Mouse (Mus musculus): ENCODE results near the gene Cisd3. TPM values are rescaled to one million over a fixed set of nuclear protein-coding genes. Genes with fewer than 3 reads are reported as not detected.

Cisd3 gene
- total RNA-seq, 1 experiment from 2014 or later, result 2.8 TPM

DNA sequence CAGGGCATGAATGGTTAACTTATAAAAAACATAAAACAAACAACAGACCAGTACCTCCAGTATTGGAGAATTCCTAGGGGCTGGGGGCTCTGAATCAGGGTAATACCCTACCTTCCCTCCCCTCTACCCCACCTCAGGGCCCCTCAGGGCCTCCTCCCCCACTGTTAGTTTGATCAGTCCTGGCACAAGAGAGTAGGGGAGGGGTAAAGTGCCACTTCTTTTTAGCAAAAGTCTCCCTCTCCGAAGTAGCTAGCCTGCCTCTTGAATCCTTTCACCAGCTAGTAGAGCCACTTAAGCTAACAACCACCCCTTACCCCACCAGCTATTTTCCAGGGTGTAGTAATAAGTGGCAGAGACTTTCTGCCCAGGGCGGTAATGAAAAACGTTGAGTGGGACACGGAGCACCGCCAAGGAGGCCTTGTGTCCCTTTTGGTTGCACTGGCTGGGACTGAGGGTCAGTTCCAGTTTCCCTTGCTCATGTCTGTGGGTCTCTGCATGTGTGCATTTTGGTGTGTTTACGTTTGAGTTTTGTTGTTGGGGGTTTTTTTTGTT, 3.0 kb upstream of the Cisd3 start:
- ATAC-seq (replicated peaks; ENCODE audit: low read depth, poor library complexity, severe bottlenecking), result no peak

DNA sequence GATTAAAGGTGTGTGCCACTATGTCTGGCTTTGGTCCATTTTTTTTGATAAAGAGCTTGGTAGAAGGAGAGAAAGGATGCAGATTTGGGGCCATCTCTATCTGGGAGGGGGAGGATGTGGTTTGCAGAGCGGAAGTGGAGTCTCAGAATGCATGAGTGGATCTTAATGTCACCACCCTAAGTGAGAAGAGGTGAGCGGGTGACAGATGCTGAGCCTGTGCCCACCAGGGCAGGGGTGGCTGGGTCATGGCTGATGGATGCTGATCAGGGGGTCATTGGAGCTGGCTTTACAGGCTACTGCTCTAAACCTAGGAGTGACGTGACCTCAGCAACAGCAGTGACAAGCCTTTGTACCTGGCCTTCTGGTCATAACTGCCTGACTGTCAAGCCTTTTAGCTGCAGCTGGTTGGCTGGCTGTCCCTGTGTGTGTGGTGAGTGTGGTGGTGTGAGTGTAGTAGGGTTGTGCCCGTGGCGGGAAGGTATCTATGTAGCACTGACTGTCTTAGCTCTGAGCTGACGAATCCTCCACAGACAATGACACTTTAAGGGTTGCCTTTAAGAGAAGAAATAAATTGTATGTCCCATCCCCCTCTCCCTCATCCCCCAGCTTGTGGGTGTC, 1.5 kb upstream of the Cisd3 start:
- peak; percentile 49; the same call in 1 of the 2 replicates for ATAC-seq (replicated peaks; ENCODE audit: low read depth, poor library complexity, severe bottlenecking)

DNA sequence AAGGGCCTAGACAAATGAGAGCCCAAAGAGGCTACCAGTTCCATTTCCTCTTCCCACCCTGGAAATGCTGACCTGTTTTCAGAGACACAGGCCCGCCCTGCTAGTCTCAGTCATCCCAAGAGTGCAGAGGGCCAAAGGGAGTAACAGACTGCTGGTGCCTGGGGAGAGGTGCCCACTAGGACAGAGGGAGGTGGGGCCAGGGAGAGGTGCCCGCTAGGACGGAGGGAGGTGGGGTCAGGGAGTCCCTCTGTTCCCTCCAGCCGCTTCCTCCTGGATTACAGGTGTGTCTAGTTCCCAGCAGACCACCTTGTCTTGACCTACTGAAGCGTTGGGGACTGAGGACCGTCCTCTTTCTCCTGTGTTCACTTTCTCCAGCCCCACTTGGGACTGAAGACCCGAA, 860 bp upstream of the Cisd3 start:
- no peak for ATAC-seq (replicated peaks; ENCODE audit: low read depth, poor library complexity, severe bottlenecking)

DNA sequence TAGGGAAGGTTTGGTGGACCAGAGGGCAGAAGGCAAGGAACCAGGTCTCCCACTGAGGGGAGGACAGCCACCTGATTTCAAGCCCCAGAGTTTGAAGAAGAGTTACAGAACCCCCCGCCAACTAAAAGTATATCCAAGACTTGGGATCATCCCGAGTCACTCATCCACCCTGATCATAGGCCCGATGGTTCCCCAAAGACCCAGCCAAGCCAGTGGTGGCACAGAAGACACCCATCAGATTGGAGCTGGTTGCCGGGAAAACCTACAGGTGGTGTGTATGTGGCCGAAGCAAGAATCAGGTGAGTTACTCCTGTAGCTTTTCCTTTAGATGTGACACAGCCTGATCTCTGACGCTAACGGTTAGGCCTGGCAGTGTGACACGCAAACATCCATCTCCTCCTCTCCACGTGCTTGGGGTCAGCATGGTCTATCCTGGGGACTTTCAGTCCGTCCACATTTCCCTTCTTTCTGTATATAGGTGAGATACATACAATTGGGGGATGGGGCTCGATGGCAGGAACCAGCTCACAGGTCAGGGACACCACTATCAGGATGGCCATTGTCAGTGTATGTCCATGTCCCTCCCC, 789 bp downstream of the Cisd3 start:
- no peak for ATAC-seq (replicated peaks; ENCODE audit: low read depth, poor library complexity, severe bottlenecking)

DNA sequence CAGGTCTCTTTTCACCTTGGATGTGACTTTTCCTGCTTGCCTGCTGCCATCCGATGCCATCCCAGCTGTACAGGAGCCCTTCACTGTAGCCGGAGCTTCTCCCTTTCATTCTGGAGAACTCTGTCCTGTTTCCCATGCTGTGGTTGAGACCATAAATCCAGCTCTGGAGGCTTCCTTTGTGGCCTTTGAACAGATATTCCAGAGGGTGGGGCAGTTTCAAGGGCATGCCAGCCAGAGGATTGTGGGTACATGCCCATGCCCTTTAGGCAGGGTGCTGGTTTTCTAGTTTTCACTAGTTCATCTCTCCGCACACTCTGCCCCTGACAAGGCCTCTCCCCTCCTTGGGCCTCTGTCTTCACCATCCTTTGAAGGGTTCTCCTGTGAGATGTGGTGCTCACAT, 1.4 kb downstream of the Cisd3 start:
- ATAC-seq (replicated peaks; ENCODE audit: low read depth, poor library complexity, severe bottlenecking), result no peak

DNA sequence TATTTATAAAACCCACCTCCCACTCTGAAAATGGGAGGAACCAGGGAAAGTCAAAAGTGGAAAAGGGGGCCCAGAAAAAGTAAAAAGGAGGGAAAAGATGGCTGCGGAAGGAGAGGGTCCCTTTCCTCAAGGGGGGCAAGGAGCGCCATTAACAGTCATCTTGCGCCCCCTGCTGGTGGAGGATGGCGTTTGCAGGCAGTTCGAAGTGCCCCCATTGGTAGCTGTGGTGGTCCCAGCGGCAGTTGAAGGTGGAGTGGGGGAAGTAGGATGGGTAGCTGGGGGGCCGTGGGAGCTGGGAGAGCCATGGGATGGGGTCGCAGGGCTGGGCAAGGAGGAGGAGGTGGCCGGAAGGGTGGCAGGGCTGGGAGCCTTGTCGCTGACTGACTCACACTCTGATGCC, 4.2 kb downstream of the Cisd3 start:
- peak; percentile 59; the same call in 1 of the 2 replicates for ATAC-seq (replicated peaks; ENCODE audit: low read depth, poor library complexity, severe bottlenecking)

DNA sequence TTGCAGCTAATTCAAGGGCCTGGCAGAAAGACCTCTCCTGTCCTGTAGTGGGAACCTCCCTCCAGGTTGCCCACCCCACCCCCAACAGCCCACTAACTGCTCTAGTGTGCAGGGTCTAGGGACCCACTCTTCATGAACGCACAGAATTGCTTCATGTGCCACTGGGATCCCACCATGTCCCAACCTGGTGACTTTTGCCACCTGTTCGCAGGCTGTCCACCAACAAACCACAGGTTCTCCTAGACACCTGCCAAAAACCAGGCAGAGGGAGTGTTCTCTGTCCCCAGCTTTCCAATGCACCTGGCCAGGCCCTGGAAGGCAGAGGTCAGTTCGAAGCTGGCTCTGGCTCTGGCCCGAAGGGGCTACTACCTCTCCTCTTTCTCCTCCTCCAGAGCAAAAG, 8.8 kb downstream of the Cisd3 start:
- no peak for ATAC-seq (replicated peaks; ENCODE audit: low read depth, poor library complexity, severe bottlenecking)

DNA sequence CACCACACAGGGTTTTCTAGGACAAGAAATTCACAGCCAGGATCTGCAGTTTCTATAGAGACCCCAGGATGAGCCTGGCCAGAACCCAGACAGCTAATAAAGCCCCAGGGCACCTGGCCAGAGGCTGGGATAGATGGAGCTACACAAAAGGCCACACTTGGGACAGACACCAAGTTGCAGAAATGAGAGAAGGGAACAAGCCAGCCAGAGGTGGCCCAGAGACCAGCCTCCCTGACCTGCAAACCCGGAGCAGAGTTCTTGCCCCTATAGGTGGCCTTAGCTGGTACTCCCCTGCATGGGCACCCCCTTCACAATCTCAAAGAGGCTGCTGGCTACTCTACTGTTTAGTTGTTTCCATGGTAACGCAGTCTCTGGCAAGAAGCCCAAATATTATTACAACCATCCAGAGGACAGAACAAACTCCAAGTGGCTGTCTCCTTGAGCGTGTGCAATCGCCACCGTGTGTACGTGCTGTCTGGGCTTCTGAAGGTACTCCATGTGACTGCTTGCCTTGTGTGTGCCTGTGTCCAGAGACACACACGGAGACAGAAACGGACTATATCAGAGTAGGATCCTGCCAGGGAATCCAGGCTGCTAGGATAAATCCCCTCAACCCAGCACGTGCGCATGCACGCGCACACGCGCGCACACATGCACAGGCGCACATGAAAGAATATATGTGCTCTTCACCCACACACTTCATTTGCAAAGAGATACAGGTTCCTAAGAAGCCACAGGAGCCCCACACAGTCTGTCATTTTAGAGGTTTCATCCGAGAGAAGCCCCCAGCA, 9.5 kb downstream of the Cisd3 start:
- ATAC-seq (replicated peaks; ENCODE audit: low read depth, poor library complexity, severe bottlenecking), result no peak

DNA sequence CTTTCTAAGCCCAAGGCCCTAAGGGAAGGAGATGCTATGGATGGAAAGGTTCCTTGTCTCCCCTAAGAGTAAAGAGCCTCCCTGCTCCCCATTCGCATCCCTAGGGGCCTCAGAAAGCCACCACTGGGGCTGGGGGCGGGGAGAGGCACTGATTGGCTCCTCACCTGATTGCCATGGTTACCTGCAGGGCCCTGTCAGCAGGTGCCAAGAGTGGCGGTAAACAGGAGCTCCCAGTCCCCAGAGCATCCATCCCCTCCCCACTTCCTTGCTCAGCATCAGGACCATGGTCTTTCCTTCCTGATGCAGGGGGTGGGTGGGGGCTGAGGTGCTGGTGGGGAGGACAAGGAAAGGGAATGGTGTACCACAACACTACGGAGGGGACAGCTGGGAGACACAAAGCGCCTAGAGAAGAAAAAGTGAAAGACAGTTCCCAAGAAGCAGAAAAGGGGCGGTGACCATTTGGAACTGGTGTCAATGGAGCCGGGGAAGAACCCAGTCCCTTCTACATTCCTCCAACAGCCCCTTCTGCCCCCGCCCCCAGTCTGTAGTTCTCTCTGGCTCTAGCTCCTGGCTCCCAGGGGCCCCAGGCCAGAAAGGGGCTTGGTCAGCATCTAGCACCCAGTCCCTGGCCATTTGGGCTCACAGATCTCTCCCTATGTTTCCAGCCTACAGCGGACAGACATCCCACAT, 10.2 kb downstream of the Cisd3 start:
- ATAC-seq (replicated peaks; ENCODE audit: low read depth, poor library complexity, severe bottlenecking), result no peak

DNA sequence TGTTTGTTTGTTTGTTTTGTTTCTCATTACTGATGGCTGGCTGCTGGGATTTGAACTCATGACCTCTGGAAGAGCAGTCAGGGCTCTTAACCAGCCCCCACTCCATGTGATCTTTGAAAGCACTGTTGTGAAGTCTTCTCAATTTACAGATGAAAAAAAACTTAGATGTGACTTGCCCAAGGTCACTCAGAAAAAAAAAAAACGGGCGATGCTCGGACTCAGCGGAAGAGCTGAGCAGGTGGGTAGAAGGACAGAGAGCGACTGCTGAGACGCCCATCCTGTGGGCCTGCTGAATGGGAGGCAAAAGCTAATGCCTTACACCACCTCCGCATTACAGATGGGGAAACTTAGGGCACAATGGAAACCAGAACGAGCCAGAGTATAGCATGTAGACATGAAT, 11.0 kb downstream of the Cisd3 start:
- ATAC-seq (replicated peaks; ENCODE audit: low read depth, poor library complexity, severe bottlenecking), result no peak

DNA sequence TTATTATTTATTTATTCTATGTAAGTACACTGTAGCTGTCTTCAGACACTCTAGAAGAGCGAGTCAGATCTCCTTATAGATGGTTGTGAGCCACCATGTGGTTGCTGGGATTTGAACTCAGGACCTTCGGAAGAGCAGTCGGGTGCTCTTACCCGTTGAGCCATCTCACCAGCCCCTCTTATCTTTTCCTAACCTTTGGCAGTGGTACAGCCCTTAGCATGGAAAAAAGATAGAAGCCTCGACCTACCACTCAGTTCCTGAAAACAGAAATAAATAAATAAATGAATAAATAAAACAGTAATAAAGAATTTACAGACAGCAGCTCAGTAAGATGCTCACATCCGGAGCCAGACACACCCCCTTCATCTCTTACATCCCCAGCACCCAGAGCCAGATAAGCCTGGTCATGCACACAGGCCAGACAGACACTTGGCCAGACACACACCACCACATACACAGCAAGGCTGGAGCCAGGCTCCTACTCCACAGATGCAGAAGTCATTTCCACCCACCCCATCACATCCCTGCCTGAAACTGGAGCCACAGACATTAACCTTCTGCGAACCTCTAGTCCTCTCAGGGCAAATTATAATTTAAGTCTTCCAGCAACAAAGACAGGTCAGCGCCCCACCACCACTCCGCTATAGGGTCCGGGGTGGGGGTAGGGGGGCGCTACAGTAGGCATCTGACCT, 11.7 kb downstream of the Cisd3 start:
- no peak for ATAC-seq (replicated peaks; ENCODE audit: low read depth, poor library complexity, severe bottlenecking)

DNA sequence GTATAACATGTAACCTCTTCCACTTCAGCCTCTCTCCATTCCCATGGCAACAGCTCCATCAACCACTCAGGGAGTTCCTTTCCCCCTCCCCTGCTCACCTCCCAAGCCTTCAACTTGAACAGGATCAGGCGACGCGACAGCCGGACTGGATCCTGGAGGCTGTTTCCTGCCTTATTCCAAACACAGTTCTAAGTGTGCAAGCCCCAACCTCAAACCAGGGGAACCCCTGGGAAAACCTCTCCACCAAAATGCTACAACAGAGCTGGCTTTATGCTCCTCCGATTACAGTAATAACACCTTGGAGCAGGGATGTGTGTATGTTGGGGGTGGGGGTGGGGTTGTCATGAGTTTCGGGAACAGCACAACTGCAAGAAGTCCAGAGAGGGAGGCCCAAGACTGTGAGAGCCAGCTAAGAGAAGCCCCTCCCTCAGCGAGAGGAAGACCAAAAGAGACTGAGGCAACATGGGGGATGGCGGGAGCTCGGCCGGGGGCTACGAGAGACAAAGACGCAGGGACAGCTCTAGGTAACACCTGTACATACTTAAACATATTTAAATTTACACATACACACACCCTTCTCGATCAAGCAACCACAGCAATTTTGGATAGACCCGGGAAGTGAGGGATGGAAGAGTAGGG, 12.4 kb downstream of the Cisd3 start:
- ATAC-seq (replicated peaks; ENCODE audit: low read depth, poor library complexity, severe bottlenecking), result no peak

DNA sequence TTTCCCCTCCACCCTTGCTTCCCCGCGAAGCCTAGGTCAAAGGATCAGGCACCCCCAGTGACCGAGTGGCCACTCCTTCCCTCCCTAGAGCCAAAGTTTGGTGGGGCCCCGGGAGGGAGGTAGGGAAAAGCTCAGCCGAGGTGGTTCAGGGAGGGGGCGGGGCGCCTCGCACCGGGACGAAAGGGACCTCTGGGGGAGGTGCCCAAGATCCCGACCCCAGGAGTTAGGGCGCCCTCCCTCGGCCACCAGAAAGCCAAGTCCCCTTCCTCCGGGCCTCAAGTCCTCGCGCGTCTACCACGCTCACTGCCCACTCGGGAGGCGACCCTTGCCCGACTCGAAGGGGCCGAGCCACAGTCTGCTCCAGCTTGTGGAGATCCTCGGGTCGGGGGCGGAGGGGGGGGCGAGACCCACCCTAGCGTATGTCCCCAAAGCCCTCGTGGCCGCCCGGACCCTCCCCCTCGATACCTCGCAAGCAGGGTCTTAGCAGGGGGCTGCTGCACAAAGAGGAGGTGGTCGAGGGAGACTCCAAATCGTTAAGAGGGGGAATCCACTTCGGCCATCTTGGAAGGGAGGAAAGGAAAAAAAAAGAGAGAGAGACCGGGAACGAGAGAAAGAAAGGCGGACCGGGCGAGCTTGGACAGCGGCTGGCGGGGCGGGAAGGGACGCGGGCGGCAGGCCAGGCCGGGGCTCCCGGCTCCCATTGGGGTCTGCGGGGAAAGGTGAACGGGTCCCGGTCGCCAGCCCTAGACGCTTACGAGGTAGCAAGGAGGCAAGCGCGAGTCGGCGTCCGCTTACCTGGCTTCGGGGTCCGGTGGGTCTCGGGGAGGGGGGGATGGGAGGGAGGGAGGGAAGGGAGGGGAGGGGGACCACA, 13.3 kb downstream of the Cisd3 start:
- ATAC-seq (replicated peaks; ENCODE audit: low read depth, poor library complexity, severe bottlenecking), result no peak

DNA sequence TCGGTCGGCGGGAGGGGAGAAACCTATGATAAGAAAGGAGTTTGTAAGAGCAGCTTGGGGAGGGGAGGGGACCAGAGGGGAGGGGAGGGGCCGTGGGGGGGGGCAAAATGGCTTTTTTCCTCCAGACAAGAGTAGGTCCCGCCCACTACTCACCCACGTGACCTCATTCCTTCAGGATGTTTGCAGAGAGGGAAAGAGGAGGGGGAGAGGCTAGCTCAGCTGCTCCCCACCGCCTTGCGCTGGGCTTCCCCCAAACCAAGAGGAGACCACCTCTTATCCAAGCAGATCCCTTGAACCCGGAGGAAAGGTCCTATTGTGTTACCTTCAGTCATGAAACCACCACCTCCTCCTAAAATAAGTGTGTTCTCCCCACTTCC, 14.0 kb downstream of the Cisd3 start:
- no peak for ATAC-seq (replicated peaks; ENCODE audit: low read depth, poor library complexity, severe bottlenecking)

DNA sequence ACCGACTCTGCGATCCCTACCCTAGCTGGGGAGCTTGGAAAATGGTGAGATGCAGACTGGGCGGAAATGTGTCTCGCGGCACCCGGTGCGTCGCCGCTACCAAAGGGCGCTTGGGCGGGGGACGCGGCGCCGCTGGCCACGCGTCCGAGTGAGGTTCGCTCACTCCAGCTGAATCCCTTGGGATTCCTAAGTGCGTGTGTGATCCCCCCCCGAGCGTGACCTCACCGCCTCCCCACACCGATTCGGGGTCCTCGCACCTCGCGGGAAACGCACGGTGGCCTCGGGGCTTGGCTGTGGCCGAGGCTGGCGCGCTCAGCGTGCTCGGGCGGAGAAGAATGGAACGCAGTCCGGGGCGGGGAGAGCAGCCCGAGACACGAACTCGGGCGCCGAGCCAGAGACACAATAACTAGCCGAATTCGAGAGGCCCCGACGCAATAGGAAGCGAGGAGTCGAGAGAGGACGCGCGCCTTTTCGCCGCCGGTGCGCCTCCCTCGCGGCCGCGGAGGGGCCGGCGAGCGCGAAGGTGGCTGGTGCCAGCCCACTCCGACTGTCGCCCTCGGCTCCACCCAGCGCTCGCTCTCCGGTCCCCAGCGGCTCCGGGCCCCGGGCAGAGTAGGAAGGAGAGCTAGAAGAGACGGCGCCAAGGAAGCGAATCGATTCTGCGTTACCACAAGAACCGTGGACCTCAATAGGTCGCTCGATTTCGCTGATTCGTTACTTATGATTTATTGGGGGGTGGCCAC, 14.5 kb downstream of the Cisd3 start, which contains the start of gene Pcgf2:
Pcgf2 (minus strand) TSS at position 495 of the 743 bp plus-strand sequence.
- no peak for ATAC-seq (replicated peaks; ENCODE audit: low read depth, poor library complexity, severe bottlenecking)

DNA sequence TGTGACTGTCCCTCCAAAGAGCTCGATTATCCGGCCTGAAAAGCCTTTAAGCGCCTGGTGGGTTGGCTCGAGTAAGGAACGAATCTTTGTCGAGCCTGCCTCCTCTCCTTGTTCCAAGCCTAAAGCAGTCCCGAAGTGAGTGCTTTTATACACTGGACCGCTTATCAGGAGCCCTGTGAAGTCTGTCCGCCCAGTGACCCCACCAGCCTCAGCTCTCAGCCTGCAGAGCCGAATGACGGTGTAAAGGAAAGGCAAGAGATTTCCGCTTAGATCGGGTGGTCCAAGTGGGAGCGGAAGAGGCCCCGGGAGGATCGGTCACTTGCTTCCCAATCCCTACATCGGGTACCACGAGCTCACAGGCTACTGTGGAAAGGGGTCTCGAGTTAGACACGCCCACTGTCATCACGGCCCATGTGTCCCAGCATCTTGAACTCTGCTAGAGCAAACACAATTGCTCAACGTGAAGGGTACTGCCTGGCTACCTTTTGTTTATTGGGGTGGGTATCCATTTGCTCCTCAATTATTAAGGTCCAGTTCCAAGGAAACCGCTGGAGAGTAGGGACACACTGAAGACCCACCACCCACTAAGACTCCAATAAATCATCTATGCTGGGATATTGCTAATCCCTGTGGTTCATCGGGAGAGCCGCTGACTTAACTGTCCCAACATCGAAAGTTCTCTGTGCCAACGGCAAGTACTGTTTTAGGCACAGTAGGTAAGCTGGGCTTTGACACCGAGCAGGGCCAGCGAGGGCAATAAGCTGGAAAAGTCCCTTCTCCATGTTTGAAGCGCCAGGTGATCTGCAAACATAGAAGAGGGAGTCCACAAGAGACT, 15.3 kb downstream of the Cisd3 start:
- no peak for ATAC-seq (replicated peaks; ENCODE audit: low read depth, poor library complexity, severe bottlenecking)
